Mouse (Mus musculus) liver, adult (tissue): ENCODE data around the gene Lrmda.

Experiments used
- GATA4 ChIP-seq: IDR thresholded peaks from 2 replicates; pipeline ENCODE4 v1.6.1; 2014; ENCODE audit warnings: mild to moderate bottlenecking, low read length; ENCODE audit not compliant: insufficient replicate concordance

The Lrmda gene

DNA sequence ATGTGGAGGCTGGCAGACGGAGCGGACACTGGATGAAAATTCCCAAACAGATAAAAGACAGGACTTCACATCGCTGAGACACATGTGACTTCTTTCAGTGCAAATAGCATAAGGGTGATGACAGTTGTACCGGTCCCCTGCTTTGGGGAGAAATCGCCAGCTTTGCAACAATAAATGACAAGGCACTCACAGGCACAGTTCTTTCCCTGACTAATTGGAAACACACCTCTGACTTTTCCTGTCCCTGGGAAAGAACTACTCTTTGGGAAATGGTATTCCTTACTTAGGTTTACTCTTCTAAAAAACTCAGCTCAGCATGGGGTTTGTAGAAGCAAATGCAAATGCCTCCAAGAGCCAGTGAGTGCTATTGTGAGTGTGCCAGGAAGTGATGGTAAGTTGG lies 702.3 kb downstream of the Lrmda start:
- TF ChIP-seq GATA4, result no peak

DNA sequence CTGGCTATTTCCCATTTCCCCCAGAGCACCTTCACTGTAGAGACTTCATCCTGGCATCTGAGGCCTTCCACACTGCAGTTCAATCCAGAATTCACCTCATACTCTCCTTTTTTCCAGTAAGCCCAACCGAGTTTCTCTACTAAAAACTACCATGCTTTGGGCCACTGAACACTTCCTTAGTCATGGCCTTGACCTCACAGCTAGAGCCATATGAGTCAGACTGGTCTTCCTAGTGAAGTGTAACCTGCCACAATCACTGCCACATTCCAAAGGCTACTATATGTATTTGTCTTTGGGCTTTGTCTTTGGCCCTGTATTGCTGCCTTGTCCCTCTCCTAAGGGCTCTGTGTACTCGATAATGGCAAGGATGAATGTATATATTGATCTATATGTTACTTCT lies 708.0 kb downstream of the Lrmda start:
- no peak for TF ChIP-seq GATA4

DNA sequence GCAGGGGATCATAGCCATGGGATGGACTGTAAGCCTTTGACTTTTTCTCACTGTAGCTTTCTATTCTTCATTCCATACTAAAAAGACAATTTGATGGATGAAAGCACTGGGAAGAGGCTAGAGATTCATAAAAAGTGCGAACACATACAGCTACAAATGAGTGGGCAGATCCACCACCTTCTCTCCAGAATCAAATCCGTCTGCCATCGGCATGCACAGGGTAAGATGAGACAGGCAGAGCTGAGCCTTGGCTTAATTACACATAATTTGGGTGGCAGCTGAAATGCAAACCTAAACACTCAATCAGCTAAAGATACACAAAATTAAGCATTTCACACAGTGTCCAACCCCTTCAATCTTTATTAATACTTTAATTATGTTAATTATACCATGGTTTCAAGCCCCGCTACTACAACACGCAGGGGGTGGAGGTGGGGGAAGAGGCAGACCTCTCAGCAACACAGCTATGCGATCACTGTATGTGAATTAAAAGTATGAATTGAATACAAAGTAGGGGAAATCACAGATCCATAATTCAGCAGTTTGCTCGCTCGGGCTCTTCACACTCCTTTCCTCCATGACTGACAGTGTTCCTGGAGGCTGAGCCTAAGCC lies 709.2 kb downstream of the Lrmda start:
- no peak for TF ChIP-seq GATA4

DNA sequence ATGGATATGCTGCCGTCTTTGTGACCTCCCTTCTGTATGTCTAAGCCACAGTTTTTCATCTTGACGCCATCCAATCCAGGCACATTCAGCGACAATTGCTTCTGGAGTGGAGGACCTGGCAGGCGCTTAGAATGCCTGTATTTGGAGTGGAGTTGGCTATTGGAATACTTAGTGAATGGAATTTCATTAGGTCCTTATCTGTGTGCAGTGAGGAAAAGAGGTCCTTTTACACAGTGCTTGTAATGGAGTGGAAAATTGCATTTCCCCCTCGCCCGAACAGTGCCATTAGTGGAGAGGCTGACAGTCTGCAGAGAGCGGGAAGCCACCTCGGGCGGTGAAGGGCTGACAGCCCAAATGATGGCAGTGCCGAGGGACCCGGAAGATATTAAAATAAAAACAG lies 719.1 kb downstream of the Lrmda start:
- no peak for TF ChIP-seq GATA4

DNA sequence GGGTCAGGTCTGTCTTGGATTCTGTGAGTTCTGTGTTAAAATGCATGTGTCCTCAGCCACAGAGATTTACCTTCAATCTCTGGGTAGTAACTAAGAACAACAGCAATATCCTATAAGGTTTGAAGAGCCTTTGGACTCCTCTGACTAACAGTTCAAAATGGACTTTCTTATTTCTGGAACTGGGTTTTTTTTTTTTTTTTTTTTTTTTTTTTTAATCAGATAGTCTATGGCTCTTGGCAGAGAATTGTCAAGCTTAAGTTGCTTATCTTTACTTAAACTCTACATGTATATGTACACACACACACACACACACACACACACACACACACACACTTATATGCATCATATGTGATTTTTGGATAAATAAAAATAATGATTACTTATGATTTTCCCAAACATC lies 723.0 kb downstream of the Lrmda start:
- TF ChIP-seq GATA4, result no peak

DNA sequence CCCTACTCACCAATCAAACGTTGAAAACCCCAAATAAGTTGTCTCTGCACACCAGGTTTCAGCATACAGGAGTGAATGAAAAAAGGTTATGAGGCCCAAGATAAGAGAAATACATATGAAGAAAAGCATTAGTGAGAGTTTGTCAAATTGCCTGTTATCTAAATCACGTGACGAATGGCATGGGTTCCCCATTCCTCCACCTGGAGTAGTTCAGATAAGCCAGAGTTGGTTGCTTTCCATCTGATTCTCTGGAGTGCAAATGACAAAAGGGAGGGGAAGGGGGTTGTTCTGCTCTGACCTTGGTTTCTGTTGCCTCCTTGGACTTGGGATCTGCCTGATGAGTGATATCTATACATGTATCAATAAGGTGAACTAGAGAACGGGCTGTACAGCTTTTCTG lies 723.8 kb downstream of the Lrmda start:
- TF ChIP-seq GATA4, result no peak

DNA sequence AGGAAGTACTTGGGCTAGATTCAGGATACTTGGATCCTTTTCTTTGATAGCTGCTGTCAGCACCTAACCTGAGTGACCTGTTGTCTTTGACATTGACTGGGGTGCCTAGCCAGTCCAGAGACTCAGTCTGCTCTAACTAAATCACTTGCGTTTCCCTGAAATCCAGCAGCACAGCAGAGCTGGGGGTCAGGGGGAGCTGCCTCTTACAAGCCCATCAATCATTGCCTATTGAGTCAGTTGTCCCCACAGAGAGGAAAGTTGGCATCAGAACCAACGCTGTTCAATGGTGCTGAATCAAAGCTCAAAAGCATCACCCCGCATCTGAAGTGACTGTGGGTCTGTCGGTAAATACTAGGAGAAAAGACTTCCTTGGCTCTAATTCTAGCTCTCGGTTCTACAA lies 725.2 kb downstream of the Lrmda start:
- no peak for TF ChIP-seq GATA4

DNA sequence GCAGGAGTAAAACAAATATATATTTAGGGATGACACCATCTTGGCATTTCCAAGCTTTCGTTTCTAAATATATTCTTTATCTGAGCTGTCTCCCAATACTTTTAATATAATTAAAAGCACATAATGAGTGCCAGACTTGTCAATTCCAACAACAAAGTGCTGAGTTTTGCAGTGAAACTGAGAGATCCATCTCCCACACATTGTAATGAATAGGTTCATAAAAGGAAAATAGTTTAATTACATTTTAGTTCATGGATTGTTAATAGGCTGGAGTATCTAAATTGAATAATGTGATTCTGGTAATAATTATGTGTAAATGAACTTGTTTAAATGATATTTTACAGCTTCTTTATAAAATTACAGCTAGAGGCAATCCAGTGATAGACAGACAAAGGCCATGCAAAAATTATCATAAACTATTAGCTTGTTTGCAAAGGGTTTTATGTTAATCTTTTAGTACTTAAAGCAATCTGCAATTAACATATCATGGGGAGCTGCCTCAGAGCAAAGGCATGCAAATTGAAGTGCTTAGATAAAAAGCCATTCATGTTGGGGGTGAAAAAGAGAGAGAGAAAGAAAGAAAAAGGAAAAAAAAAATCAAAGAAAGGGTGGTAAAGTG lies 725.9 kb downstream of the Lrmda start:
- TF ChIP-seq GATA4, result no peak

DNA sequence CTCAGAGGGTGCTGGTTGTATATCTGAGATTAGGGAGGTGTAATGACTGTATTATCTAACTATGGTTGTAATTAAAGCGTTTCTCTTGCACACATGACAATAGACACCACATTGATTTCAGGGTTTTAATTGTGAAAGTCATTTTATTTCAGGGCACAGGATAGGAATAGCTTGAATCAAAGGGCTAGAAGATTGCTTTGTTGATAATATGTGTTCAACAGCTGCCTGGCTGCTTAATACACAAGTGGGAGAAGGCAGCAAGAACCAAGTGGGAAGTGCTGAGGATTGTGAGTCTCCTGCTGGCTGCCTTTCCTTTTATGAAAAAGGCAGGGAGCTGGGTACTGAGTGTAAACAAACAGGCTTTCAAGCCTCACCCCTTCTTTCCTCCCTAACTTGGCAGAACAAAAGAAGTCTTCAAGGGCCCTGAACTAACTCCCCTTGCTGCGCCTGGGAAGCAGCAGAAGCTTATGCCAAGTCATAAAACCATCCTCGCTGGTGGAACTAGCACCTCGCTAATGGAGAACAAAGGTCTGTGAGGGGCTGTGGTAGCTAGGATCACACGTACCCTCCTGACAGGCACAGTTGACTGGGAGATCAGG lies 726.5 kb downstream of the Lrmda start:
- no peak for TF ChIP-seq GATA4

DNA sequence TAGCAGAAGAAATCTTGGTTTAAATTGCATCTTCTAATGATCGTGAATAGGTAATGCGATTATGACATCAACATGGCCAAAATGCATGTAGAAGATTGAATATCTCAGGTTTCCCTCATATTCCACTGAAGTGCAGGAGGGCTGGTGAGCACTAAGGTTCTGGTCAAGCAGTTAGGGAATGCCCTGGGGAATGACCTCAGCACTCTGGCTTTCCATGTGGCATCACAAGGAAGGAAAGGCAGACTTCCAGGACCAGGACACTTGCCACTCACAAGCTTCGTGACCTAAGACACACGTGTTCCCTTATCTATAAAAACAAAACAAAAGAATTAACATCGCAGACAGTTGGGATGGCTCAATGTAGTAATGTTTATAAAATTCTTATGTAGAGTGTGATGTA lies 728.3 kb downstream of the Lrmda start:
- no peak for TF ChIP-seq GATA4

DNA sequence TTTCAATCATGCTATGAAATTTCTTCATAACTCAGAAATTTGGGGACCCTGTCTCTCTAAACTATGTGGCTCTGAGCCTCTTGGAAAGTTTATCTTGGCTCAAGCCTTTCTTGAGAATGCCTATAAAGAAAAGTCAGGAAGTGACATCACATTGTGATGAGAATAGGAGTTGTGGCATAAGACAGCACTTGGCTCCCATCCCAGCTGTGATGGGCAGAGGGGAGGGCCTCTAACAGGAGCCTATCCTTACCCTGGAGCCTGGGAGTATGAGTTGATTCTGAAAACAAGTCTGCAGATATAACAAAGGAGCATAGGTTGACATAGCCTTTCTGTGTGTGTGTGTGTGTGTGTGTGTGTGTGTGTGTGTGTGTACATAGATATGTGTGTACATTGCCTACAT lies 730.9 kb downstream of the Lrmda start:
- no peak for TF ChIP-seq GATA4

DNA sequence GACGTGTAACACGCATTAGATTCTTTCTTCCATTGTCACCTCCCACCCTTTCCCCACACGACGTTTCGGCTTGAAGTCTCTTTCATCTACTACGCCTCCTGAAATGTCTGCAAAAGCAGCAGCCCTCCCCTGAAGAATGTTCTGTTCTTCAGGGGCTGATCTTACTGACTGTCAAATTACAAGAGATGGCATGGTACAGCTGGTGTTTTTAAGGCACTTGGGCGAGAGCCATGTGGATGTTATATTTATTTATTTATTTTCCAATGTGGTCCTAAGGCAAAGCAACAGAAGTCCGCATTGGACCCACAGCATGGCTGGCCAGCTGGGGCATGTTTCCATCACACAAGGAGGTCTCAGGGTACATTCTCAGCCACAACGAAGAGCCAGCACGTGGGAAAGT lies 731.8 kb downstream of the Lrmda start:
- no peak for TF ChIP-seq GATA4

DNA sequence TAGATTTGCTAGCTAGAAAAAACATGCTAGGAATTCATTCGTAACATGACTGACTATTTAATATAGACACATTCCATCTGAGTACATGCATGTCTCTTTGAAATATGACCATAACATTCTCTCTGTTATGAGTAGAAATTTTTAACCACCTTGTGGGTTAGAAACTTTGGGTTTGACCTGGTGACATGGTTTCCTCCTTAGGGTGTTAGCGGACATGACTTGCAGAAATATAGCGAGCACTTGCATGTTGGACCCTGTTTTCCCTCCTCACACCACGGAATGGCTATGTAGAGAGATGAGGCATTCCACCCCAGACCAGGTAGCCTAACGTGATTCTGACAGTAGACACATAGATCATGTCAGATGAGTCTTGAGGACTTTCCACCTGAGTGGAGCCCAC lies 735.1 kb downstream of the Lrmda start:
- TF ChIP-seq GATA4, result no peak

DNA sequence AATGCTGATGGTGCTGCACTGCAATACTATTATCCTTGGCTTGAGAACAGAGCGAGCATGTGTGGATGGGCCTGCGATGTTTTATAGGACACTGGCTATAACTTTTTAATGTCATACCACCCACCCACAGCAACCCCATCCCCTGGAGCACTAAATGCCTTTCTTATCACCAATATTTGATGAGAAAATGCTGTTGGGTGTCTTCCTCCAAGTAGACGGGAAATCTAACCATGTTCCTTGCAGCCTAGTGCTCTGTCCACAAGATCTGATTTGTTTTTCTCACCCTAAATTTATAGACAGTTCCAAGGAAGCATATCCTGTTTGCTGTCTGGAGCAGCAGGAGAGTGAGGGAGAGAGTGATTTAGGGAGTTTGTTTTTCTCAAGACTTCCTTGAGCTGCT lies 738.0 kb downstream of the Lrmda start:
- no peak for TF ChIP-seq GATA4

DNA sequence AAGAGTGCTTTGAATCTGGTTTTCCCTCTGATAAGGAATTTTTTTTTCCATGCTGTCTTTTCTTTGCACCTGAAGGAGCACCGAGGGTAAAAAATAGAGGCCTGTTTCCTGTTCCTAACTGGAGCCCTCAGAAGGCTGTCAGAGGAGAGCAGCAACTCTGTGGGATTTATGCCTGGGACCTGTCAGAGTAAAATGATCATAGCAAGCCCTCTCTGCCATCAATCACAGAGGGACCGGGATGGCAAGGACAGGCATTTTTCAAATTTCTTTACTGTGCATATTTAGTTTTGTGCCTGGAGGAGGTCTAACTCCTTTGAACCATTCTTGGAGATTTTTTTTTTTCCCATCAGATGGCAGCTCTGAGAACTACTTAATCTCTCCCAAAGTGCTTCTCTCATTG lies 739.7 kb downstream of the Lrmda start:
- TF ChIP-seq GATA4, result no peak

DNA sequence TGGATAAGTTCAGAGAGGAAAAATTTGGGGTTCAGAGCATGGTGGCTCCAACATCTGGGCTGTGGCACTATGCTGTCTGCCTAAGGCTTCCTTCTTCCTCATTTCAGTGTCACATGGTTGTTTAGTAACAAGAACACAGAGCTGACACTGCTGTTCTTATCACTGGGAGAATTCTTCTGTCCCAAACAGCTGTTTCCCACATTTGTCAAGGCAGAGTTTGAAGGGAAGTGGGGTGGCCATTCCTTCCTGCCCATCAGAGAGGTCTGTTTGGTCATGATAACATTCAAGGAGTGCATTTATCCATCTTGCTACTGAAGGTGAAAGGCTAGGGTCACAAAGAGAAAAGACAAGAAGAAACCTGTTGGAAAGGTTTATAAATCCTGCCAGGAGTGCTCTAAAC lies 740.2 kb downstream of the Lrmda start:
- peak; percentile 95 for TF ChIP-seq GATA4
